Mouse (Mus musculus): Measurements from ENCODE around the gene Ubb.
"Not testable (repeated sequence)": the region's sequence is repeated elsewhere in the genome, so short reads cannot be mapped to it uniquely, and the experiment has no call there.

Ubb gene

DNA sequence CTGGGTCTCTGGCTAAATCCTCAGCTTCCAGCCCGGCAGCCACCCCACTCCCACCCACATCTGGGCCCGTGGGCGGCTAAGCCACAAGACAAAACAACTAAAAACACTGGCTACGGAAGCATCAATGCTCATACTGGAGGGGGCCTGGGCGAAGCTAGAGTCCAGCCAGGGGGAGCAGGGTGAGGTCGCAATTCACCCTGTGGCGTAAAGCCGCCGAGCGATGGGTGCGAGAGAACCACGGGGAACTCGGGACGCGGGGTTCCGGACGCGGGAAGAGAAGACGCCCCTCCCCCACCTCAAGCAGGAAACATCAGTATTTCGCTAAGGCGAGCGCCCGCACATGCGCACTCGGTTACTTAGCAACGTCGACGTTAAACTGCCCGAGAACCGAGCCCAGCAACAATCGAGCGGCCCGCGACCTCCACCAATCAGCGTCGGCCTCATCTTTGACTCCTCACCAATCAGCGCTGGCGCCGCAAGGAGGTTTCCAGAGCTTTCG lies at the start of gene Ubb:
Gene Ubb (plus strand): TSS at position 445 of the 499 bp plus-strand sequence.
- DNase-seq (ENCODE audit: low read depth, low spot score), result peak; percentile 99

DNA sequence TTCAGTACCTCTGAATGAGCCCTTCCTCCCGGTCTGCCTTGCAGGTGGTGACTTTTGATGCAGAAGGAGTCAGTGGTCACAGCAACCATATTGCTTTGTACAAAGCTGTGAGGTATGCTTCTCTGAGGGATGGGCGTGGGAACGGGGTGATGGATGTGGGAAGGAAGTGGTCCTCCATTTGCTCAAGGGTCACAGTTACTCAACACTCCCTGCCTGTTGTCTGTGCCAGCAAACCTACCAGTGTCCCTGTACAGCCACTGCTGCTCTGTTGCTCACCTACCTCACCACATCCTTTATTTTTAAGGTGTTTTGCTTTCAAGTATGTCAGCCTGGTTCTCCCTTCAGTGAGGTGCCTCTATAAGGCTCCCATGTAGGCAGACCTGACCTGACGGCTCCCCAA lies 43.3 kb upstream of the Ubb start:
- DNase-seq (ENCODE audit: low read depth, low spot score), result no peak

DNA sequence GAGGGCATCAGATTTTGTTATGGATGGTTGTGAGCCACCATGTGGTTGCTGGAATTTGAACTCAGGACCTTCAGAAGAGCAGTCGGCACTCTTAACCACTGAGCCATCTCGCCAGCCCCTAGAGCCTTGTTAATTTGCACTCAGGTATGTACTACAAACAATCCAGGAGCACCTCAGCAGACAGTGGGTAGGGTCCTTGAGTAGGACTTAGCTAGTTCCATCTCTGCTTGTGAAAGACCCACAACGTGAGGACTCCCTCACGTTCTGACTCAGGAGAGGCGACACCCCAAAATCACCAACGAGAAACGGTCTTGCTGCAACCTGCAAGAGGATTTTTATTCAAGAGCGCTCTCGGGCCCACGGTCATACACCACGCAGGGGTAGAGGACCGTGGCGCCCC lies 42.6 kb upstream of the Ubb start:
- DNase-seq (ENCODE audit: low read depth, low spot score), result not testable (repeated sequence)

DNA sequence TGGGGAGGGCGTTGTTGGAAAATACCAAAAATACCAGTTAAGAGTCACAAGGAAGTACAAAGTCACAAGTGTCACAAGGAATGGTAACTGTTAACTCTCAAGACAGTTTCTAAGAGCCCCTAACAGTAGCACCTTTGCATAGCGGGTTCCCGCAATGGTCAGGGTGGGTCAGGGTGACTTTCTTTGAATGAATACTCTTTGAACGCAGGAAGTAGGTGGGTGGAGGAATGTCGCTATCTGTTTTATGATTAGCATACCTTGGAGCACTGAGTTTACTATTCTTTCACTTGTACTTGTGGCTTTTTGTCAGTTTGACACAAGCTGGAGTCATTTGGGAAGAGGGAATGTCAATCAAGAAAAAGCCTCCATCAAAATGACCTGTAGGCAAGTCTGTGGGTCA lies 42.2 kb upstream of the Ubb start:
- not testable (repeated sequence) for DNase-seq (ENCODE audit: low read depth, low spot score)

DNA sequence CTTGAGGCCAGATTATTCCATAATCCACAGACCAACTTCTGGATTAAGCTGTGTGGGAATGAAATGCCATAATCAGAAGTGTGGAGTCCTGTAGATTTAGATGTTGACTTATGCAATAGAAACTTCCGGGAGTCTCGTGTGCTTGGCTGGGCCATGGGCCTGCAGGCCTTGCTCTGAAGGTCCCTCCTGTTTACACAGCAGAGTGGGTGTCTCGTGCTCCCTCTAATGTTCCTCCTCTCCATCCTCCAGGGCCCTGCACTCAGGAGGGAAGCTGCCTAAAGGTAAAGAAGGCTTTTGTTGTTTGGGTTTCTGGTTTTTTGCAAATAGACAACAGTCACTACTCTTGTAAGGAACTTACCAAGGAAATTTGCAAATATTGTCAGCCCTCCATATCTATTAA lies 41.4 kb upstream of the Ubb start:
- no peak for DNase-seq (ENCODE audit: low read depth, low spot score)

DNA sequence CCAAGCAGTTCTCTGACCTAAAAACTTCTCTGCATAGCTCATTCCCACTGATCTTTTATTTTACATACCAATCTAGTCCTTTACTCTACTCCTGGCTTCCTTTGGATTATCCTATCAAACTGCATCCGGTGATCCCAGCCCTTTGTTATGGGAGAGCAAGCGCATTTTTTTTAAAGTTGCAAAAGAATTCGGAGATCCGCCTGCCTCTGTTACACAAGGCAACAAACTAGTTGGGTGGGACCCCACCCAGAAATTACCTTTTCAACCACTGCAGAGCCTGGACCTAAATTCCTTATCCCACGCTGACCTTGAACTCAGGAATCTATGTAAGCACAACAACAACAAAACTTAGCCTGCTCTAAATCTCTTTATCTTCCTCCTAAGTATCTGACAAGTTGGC lies 40.0 kb upstream of the Ubb start:
- DNase-seq (ENCODE audit: low read depth, low spot score), result no peak

DNA sequence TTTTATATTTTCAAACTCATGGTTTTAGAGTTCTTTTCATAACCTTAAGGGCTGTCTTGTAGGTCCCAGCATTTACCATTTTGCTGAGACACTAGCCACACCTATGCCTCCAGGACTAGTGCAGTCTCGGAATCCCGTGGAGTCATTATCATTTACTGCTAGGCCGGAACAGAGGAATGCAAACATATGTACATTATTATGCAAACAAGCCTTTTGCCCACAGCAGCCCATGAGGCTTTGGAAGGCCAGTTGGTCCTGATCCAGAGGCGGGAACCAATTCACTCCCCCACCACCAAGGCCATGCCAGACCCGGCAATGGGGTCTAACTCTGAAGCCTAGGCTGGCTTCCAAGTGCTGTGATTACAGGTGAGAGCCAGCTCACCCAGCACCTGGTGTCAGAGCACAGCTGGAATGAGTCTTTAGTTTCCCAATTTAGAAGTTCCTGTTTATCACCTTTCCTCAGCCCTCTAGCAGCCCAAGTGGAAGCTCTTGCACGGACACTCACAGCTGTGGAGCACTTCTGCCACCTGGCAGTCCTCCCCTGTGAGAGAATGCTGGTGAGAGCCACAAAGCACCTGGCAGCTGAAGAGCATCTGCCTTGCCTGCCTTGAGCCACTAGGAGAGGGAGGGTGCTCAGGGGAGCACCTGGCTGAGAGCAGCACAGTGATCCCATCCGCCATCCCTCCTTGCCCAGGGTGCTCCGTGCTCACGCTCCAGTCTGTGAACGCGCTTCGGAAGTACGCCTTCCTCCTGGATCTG lies 39.3 kb upstream of the Ubb start:
- no peak for DNase-seq (ENCODE audit: low read depth, low spot score)

DNA sequence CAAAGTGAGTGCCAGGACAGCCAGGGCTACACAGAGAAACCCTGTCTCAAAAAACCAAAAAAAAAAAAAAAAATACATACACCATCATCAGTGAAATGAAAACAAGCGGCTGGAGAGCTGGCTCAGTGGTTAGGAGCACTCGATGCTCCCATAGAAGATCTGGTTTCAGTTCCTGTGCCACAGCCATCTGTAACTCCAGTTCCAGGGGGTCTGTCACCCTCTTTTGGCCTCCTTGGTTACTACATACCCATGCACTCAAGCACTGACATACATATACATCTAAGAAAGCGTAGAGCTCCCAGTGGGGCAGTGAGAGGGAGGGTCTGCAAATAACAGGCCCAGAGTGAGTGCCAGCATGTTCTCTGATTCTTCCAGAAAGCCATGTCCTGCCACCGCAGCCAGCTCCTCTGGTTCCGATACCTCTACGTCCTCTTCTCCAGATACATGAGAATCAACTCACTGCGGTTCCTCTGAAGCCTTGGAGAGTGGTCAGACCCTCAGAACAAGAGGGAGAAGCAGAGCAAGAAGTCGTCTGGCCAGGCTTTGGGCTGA lies 38.4 kb upstream of the Ubb start:
- no peak for DNase-seq (ENCODE audit: low read depth, low spot score)

DNA sequence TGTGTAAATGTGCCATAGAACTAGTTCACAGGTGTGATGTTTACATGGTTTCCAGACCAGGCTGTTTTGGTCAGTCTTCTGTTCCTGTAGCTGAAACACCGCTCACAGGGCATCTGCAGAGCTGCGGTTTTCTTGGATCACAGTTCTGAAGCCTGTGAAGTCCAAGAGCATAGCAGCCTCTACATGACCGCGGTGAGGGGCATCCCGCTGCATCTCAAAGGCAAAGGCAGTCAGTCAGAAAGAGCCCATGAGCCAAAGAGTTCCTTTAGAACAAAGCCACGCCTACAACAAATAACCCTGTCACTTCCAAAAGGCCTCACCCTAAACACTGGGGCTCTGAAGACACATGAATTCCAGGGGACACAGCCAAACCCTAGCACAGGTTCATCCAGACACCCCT lies 37.7 kb upstream of the Ubb start:
- no peak for DNase-seq (ENCODE audit: low read depth, low spot score)

DNA sequence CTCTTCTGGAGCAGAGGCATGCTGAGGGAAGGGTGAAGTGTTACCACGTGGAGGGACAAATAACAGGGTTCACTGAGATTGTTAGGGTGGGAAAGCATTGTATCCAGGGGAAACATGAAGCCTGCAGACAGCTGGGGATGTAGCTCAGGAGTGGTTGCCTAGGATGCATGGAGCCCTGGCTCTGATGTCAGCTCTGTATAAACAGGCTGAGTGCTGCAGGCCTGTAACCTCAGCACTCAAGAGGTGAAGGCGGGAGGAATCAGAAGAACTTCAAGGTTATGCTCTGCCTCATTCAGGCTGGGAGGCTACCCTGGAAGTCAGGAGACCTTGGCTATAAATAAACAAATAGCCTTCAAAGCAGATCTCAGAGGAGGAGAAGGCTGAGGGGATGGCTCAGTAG lies 32.0 kb upstream of the Ubb start:
- DNase-seq (ENCODE audit: low read depth, low spot score), result no peak

DNA sequence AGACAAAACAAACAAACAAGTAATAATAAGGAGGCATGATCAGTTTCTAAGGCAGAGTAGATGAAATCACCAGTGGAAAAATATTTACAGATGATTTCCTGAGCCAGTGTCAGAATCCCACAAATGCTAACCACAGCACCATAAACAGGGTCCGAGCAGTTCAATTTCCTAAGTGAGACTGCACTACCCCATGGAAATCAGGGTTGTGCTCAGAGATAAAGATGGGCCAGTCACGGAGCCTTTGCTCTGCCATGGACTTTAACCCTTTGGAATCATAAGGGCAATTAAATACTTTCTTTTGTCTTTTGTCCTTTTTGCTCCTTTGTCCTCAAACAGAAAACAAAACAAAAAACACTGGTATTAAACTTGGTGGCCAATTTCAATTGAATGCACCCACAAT lies 28.7 kb upstream of the Ubb start:
- no peak for DNase-seq (ENCODE audit: low read depth, low spot score)

DNA sequence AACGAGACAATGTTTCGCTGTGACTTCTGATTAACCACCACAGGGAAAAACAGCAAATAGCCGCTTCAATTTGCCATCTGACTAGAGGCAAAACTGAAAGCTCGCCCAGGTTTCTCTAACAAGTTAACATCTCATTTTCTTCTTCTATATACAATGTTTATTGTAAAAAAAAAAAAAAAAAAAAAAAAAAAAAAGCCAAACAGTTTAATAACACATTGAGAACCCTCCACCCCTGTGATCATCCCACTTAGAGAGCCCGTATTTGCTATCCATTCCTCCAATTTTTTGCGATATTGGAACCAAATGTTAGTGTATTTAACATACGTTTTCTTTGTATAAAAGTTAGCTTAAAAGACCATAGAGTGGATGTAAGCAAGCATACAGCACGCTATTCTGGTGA lies 13.9 kb upstream of the Ubb start:
- DNase-seq (ENCODE audit: low read depth, low spot score), result no peak

DNA sequence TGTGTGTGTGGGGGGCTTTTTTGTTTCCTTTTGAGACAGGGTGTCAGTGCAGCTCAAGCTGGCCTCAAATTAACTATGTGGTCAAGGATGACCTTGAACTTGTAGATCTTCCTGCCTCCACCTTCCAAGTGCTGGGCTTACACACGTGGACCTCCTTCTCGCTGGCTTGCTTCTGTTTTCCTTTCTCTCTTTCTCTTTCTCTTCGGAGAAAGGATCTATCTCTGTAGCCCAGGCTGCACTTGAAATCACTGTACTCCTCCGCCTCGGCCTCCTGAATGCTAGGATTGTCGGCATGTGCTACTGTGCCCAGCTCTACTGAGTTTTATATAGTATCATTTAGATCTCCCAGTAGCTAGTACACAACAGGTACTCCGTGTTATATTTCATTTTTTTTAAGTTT lies 13.4 kb upstream of the Ubb start:
- no peak for DNase-seq (ENCODE audit: low read depth, low spot score)

DNA sequence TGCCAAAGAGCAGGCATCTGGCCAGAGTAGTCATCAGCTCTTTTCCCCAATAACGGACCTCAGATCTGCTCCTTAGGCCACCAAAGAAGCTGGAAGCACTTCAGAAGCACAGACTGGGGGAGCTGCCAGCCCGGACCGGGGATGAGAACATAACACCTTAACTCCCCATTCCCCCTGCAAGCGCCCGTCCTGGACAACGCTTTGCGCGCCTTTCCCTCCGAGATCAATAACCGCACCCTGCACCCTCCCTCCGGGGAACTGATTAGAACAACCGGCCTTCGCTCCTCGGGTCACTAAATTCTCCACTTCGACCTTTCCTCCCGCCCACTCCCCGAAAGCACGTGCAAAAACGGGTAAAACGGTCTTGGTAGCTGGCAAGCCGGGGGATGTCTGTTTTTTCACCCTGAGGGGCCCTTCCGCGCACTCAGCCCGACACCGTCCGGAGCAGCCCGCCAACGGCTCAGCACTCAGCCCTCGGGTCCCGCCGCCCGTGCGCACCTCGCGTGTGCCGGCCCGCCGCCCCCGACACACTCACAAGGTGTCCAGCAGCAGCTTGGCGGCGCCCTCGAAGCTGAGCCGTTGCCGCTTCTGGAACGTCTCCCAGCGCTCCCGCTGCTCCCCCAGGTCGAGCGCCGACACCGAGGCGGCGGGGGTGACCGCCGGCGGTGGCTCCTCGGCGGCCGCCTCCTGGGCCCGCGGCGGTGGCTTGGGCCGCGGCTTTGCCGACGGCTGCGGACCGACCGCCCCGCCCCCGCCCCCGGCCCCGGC lies 12.5 kb upstream of the Ubb start:
- no peak for DNase-seq (ENCODE audit: low read depth, low spot score)

DNA sequence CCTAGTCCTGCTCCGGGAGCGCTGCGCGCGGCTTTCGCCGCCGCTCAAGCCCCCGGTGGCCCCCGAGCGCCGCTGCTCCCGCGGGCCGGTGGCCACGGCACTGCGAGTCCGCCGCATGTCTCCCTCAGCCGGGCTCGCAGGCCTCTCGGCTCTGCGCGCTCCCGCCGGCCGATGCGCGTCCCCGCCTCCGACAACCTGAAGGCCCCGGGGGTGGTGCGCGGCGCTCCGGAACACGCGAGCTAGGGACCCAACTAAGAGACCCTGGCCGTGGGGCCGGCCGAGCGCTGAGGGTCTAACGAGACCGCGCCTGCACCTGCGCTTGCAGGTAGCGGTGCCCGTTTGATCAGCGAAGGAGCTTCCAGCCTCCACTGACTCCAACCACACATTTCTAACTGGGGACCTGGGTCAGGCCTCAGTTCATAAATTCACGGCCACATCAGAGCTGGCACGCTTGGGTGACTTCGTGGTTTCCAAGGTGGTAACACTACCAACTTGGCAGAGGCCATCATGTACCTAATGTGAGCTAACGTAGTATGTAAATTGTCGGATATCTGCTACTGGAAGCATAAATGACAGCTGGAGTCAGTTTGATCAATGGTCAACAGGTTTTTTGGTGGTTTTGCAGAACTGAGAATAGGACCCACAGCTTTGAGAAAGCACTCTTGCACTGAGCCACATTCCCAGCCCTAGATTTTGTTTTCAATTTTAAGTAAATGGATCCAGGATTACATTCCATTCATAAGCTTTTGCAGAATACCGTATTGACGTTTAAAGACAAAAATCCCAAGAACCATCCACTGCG lies 11.7 kb upstream of the Ubb start, which contains the start of gene Cenpv:
Gene Cenpv (minus strand): TSS at position 173 of the 802 bp plus-strand sequence.
- DNase-seq (ENCODE audit: low read depth, low spot score), result no peak

DNA sequence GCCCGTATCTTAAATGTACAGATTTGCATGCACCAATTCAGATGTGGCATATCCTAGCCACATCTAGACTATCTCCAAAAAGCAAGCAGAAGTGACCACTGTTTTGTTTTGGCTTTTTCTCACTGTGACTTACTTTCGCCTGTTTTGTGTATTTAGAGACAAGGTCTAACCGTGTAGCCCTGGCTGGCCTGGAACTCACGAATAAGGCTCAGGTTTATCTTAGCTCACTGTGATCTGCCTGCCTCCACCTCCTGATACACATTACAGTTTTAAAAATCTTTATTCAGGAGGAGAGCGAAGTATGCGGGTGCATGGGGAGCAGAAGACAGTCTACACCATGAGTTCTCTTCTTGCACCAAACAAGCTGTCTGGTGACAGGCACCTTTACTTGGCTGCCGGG lies 10.8 kb upstream of the Ubb start:
- DNase-seq (ENCODE audit: low read depth, low spot score), result no peak

DNA sequence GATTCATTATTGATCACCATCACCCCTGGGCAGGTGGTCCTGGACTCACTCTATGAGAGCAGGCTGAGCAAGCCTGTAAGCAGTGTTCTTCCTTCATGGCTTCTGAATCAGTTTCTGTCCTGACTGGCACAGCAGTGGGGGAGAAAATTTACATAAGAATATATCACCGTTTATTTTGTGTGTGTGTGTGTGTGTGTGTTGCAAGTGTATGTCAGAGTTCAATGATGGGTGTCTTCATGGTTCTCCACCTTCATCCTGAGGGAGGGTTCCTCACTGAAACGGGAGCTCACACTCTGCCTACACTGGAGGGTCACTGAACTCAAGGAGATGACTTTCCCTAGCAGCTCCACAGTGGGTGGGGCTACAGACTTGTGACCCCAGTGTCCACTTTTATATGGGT lies 10.0 kb upstream of the Ubb start:
- DNase-seq (ENCODE audit: low read depth, low spot score), result no peak

DNA sequence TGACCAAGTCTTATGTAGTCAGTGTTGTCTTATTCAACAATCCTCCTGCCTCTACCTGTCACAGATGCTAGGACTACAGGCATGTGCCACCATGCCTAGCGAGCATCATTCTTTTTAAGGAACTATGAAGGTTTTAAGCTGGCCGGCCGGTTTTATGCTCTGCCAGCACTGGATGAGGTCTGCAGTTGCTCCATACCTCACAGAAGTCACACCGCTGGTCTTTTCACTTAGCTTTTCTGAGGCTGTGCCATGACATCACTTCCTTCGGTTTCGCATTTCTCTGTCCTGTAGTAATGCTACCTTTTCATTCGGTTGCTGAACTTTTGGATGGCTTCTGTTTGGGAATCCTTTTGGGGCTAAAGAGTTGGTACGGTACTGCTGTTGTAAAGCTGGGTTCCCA lies 9.4 kb upstream of the Ubb start:
- no peak for DNase-seq (ENCODE audit: low read depth, low spot score)

DNA sequence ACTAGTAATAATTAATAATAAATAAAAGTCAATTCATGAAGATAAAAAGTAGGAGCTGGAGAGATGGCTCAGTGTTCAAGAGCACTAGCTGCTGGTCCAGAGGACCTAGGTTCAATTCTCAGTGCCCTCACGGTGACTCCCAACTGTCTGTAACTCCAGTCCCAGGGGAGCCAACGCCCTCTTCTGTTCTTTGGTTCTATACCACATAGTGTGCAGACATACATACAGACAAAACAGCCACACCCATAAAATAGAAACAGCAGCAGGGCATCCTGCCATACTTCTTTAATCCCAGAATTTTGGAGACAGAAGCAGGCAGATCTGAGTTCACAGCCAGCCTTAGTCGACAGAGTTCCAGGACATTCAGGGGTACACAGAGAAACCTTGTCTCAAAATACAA lies 7.0 kb upstream of the Ubb start:
- no peak for DNase-seq (ENCODE audit: low read depth, low spot score)

DNA sequence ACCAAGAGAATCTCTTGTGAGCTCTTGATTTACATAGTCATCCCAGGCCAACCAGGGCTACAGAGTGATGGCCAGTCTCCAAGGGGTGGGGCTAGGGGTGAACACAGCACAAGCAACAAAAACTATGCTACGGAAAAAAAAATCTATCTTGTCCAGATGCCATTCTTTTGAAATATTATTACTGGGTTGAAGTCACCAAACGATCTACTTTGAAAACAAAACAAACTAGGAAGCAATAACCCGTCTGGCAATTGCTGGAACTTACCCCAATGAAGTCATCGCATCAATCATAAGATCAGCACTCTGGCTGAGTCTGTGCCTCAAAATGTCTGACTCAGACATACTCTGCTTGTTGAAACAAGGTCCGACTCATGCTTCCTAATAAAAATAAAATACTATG lies 1.2 kb upstream of the Ubb start:
- peak; percentile 45 for DNase-seq (ENCODE audit: low read depth, low spot score)

DNA sequence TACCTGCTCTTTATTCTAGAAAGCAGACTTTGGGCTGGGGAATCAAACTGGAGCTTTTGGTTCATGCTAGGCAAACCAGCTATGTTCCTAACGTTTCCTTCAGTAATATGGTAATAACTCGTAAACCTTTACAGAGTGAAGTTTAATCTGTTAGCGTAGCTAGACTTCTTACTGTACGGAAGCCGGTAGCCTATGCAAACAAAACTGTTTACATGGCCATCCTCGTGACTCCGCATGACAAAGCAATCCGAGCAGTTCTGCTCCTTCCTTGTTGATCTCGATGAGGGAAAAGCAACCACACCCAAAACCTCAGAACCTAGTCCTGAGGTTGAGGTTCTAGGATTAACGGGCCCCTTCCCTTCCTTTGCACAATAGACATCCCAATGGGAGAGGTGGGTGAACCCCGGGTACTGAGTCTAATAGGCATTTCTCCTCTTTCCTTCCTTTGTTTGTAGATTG lies 715 bp upstream of the Ubb start:
- peak; percentile 60 for DNase-seq (ENCODE audit: low read depth, low spot score)

Measured in telencephalon, adult 2 months (tissue).